Mouse (Mus musculus): ENCODE data around the gene As3mt. TPM values are rescaled to one million over a fixed set of nuclear protein-coding genes. Genes with fewer than 3 reads are reported as not detected.

Gene As3mt
- 10 to 100 TPM; 16.4 to 16.7 TPM for total RNA-seq (2021)
- long read RNA-seq, experiment 1, transcript As3mt-201 (11 exons, 1,736 nt), result major isoform, 12 of 20 reads
- long read RNA-seq, experiment 1, partial matches to known transcripts, result 1 of 20 reads
- long read RNA-seq, experiment 1, other reads (novel, unspliced or antisense), result 4 of 20 reads
- long read RNA-seq, experiment 2, transcript As3mt-201 (11 exons, 1,736 nt), result major isoform, 16 of 20 reads
- long read RNA-seq, experiment 2, partial matches to known transcripts, result 1 of 20 reads
- long read RNA-seq, experiment 2, other reads (novel, unspliced or antisense), result 1 of 20 reads

DNA sequence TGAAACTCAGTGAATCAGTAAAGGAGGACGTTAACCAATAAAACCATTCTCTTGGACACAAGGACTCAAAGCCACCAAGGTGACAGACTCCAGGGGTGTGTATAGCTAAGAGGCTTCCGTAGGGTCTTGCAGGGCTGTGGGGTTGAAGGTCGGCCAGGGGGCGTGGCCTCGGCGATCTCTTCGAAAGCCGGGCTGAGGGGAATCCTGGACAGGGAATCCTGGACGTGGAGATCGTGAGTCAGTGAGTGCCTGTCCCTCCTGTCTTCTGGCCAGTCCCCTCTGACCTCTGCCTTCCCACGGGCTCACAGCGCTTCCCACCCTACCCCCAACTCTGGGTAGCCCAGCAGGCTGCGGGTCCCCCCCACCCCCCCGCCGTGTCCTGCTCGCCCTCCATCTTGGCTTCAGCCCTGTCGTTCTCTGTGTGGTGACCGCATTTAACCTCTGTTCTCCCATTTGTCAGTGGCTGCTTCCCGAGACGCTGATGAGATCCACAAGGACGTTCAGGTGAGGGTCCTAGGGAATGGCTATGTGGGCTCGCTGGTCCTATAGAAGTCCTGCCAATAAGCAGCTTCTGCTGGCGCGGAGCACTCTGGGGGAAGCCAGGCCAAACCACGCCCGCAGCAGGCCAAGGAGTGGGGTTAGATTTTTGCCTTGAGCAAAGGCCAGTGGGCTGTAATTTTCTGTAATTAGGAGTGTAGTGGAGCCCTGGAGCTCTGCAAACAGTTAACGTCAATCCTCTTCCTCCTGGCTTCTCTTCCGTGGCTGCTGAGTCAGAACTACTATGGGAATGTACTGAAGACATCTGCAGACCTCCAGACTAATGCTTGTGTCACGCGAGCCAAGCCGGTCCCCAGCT, at the start of gene As3mt:
As3mt (plus strand) TSS at position 163 of the 856 bp plus-strand sequence.
- peak in 1 of 2 experiments; percentile 25 for DNase-seq (ENCODE audit: low spot score in 2 of 2)

DNA sequence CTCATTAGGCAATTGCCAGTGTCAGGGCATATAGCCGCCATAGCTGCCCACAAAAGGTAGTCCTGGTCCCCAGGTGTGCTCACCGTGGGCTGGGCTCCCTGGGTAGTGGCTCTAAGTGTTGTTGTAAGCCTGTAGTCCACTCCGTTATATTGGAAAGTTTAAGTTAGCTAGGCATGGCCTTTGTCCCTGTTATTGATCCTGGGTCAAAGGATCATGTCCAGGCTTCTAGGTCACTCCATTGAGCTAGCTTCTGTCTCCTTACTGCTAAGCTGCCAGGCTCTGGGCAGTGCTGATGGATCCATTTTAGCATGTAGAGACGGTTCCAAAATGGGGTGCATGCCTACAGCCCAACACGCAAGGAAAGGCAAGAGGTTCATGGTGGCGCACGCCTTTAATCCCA, 48.9 kb upstream of the As3mt start:
- DNase-seq (ENCODE audit: low spot score in 2 of 2), result no peak

DNA sequence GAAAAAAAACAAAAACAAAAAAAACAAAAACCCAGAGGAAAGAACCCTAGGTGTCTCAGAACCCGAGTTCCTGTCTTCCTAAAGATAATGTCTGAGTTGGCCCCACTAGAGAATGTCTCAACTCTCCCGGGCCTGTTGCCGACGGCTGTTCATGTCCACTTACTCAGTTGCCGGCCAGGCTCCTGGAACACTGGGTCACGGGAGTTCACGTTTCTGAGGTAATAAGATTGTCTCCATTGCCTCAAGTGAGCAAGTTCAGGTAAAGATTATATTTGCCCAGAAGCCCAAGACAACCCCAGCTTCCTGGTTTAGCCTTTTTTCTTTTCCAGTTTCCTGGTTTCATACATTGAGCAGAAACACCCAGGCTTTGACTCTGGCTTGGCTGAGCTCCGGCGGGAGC, 48.4 kb upstream of the As3mt start:
- no peak for DNase-seq (ENCODE audit: low spot score in 2 of 2)

DNA sequence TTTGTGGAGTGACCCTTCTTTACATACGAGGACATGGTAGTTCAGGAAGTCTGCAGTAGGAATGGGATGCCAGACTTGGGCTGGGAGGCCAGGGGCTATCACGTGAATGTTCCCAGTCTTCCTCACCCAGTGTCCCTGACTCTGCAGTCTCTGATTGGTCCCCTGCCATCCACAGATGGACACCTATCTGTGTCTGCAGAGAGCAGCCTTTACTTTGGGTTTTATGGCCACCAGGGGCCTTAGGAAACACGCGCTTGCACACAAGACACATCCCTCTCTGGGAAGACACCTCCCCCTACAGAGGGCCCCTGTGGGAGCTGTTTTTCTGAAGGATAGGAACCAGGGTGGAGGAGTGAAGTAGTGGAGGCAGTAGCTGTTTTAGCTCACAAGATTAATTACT, 45.7 kb upstream of the As3mt start:
- no peak for DNase-seq (ENCODE audit: low spot score in 2 of 2)

DNA sequence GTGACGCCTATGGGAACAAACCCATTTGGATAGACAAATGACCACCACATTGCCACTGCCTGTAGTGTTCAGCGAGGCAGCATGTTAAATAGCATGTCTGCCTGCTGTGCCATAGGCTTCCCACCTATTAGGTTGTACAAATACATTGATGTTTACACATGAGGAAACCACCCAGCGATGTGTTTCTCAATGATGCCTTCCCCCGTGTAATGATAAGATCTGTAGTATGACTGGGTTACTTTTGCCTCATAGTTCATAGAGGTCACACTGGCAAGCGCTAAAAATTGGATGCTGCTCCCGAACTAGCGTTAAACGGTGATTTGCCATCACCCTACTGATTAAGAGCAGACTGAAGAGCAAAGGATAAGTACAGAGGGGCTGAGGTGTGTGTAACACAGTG, 45.0 kb upstream of the As3mt start:
- no peak for DNase-seq (ENCODE audit: low spot score in 2 of 2)

DNA sequence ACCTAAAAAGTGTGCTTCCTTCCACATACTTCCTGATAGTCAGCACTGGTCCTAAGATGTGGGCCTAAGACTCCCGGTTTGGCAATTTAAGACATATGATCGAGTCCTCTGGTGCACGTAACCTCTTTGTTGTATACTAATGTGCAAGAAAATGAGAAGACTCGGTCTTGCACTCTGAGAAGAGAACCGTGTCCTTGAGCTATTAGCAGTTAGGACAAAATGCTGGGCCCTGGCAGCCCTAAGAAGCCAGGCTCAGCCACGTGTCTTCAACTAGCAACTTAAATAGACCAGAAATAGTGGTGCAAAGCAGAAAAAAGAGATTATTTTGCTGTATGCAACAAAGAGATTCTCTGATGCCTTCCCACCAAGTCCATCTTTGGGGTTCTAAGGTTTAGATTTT, 44.5 kb upstream of the As3mt start:
- DNase-seq (ENCODE audit: low spot score in 2 of 2), result no peak

DNA sequence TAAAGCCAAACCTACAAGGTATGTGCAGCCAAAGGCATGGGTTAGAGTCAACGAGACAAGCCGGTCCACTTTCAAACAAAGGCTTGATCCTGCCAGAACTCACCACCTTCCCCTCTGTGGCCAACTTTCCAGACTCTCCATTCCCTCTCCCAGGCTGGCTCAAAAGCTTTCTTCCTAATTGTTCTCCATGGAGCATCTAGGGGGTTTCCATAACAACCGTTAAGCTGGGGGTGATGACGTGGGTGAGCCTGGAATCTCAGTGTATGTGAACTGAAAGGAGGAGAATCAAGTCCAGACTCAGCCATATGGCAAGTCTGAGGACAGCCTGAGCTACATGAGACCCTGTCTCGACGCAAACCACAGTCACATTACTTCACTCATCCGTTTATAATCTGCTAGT, 41.8 kb upstream of the As3mt start:
- no peak for DNase-seq (ENCODE audit: low spot score in 2 of 2)

DNA sequence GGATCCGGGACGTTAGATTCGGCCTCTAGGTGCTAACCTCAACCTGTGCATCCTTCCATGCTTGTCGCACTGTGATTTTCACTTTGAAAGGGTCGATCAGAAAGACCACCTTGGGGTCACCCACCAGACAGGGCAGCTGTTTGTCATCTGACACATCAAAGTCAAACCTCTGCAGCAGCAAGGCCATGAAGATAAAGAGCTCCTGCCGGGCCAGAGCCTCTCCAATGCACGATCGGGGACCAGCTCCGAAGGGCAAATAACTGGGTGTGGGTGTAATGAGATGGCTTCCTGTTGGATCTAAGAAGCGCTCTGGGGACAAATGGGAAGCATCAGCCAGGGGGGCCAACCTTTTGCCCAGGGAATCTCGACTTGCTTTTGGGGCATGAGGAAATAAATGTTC, 40.0 kb upstream of the As3mt start:
- DNase-seq (ENCODE audit: low spot score in 2 of 2), result no peak

DNA sequence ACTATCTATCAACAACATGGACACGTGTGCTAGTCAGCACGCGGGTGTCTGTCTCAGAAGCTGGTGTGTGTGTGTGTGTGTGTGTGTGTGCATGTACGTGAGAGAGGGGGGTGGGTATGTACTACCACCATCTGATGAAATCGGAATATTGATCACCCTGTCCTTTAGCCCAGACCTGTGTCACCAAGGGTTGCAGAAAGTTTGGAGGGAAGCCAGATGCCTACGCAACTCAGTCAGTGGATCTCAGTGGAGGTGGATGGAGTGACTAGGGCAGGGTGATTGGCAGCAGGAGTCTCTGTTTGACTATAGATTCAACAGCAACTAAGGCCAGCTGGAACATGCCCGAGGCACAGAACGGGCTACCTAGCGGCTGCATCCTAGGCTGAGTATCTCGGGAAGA, 39.0 kb upstream of the As3mt start:
- no peak for DNase-seq (ENCODE audit: low spot score in 2 of 2)

DNA sequence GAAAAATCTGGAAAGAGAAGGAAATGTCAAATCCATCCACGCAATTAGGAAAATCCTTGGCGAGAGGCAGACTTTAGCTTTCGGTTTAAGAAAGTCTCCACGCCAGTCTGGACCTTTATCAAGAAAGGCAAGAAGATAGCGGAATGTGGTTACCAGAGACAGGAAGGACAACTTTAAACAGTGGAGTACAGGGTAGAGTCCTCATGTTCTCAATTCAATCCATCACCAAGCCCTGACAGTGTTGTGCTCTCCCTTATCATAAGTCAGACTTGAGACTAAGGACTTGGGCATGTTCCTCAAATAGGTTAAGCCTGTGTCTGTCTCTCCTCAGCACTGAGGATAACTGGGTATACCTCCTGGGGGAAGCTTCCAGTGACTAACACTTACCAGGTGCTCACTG, 37.5 kb upstream of the As3mt start:
- DNase-seq (ENCODE audit: low spot score in 2 of 2), result no peak

DNA sequence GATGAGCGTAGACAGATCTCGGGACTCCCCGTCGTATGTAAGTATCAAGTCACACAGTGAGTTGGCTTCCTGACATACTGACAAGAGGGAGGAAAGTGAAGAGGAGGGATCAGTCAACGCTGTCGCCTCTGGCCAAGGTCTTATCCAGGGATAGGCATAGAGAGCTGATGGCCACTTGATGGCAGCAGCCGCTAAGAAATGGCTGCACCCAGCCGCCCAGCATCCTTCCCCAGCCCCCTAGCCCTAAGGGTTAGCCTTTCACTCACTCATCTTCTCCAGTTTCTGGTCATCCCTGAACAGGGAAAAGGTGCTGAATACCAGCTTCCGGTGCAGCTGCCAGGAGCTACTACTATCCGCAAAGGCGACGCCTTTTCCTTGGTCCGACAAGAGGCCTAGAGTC, 36.6 kb upstream of the As3mt start:
- DNase-seq (ENCODE audit: low spot score in 2 of 2), result peak; percentile 50 to 59

DNA sequence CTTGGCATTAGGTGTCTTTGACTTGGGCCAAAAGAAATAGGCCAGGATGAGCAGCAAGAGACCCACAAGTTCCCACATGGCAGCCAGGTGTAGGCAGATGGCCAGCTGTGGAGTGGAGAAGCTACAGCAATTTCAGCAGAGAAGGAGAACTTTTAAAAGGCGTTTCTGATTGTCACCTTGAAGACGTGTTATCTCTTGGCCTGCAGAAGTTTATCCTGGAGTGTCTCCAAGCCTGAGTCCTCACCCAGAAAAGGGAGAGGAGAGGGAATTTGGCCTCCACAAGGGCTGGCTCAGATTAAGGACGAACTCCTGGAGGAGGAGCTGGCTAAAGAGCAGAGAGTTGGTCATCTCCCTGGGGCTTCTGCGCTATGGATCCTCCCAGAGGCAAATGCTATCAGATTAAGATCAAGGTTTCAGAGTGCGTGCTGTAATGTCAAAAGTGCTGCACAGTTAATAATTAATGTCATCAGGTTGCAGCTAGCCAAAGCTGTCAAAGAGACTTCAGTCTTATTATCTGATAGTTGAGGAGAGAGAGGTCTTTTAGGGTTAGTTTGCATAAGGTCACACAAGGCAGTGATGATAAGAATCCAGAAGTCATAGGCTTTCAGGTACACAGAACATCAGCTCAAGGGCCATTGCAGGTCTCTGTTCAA, 34.4 kb upstream of the As3mt start, which contains the start of gene Cyp17a1:
Cyp17a1 (minus strand) TSS at position 407 of the 653 bp plus-strand sequence.
- DNase-seq (ENCODE audit: low spot score in 2 of 2), result no peak

DNA sequence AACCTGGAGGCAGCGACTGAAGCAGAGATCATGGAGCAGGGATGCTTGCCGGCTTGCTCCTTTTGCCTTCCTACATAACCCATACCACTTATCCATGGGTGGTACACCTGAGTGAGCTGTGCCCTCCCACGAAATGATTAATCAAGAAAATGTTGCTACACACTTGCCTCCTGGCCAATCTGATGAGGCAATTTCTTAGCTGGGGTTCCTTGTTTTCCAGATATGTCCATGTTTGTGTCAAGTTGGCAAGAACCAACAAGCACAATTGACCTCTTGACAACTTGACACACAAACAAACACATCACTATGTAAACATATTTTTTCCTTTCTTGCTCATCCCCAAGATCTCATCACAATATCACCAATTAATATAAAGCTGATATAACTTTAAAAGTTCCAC, 31.6 kb upstream of the As3mt start:
- no peak for DNase-seq (ENCODE audit: low spot score in 2 of 2)

DNA sequence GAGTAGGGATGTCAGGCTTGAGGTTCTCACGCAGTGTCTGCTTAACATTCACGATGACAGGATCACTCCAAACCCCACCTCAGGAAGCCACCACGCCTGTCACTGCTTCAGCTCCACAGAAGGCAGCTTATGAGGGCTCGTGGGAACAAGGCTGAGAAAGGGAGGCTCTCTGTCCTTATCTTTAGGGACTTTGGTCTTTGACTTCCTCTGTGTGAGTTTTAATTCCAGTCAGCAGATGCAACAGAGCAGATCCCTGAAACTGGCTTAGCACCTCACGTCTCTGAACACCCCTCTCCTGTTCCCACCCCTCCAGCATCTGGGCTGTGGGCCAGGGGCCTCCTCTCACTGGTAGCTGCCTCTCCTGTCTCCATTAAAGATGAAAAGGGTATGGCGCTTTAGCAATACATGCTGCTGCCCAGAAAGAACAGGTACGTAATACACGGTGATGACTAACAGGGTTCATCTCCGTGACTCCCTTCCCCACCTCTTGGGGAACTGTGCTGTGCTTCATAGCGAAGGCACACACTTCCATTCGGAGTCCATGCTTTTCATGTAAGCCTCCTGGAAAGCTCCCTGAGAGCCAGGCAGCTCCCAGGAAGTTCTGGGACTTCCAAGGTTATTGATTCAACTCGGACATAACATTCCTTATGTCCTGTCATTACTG, 27.4 kb upstream of the As3mt start:
- no peak for DNase-seq (ENCODE audit: low spot score in 2 of 2)

DNA sequence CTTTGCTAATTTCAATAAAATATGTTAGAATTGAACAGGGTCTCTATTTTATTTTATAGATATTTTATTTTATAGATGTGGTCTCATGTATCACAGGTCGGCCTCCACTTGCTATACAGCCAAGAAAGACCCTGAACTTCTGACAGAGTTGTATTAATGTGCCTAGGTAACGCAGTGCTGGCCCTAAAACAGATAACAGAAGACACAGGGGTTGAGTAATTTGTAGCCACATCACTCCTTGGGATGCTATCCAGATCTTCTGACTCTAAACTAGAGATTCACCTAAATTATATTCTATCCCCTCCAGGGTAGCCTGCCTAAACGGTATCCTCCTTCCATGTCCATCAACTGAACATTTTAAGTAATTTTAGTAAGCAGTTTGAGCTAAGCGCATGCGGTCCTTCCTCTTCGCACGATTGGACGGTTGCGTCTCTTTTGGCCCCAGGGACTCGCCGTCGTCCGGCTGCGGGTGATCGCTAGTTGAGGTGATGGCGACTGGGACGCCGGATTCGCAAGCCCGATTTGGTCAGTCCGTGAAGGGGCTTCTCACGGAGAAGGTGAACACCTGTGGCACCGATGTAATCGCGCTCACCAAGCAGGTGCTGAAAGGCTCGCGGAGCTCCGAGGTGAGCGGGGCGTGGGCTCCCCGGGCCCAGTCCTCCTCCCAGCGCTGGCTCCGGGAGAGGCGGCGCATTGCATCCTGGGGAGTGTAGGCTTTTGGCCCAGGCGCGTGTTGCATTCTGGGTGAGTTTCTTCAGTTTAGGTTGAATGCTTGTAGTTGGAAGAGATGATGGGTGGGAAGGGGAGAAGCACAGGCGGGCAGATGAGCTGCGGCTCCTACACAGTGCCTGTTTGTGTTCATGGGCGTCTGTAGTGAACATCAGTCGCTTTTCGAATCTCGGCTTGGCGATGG, 17.5 kb upstream of the As3mt start, which contains the start of gene Borcs7:
Borcs7 (plus strand) TSS at position 447 of the 913 bp plus-strand sequence.
- peak; percentile 88 to 92 for DNase-seq (ENCODE audit: low spot score in 2 of 2)

DNA sequence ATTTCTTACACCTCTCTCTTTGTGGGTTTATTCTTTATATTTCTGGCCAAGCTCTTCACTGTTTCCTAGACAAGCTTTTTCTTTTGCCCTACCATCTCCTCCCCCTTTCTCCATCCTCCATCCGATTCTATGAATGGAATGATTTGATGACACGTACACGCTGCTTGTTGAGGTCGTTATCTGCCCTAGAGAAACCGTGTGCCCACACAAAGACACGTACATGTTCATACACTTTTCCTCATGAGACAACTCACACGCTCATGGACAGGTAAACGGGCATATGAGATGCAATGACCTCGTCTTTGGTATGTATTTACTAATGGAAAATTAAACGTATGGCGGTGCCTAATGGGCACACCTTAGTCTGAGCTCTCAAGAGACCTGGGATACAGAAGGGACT, 16.9 kb upstream of the As3mt start:
- DNase-seq (ENCODE audit: low spot score in 2 of 2), result no peak

DNA sequence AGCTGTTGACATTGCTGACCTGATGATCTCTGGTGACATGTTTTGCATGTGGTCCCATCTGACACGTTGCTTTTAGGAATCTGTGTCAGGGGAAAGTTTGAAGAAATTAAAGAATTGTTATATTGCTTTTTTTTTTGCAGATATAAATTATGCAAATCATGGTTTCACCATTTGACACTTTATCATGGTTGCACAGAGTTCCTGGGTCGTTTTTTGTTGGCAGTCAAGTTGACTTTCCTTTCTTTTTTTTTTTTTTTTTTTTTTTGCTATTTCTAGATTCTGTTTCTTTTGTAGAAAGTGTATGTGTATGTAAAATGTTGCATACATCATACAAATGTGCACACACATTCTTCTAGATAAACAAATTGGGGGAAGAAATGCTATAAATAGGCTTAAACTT, 16.2 kb upstream of the As3mt start:
- no peak for DNase-seq (ENCODE audit: low spot score in 2 of 2)

DNA sequence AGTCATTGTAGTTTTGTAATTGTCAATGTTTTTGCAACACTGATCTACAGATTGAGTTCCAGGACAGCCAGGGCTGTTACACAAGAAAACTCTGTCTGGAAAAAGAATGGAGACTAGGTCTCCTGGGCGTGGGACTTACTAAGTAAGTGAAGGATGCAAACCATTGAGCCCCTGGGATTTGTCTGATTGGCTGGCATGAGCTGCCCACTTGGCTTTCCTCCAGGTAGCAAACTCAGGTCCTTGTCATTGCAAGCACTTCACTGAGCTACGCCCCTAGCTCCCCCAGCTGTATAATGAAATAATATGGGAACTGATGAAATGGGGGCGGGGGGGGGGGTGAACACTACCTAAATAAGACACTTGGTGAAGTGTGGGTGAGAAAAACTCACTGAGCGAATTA, 14.1 kb upstream of the As3mt start:
- no peak for DNase-seq (ENCODE audit: low spot score in 2 of 2)

DNA sequence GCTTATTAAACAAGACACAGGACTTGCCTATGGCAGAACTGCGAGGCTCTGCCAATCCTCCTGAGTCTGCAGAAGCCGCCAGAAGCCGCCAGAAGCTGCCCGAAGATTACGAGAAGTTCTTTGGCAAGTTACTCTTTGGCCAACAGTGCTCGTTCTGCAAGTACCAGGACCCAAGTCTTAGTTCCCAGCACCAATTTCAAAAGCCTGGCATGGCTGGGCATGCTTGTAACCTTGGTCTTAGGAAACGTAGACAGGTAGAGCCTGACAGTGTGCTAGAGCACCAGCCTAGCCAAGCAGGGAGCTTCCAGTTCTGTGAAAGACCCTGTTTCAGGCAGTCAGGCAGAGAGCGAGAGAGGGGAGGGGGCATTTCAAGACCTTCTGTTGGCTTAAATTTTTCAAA, 10.8 kb upstream of the As3mt start:
- DNase-seq (ENCODE audit: low spot score in 2 of 2), result no peak

DNA sequence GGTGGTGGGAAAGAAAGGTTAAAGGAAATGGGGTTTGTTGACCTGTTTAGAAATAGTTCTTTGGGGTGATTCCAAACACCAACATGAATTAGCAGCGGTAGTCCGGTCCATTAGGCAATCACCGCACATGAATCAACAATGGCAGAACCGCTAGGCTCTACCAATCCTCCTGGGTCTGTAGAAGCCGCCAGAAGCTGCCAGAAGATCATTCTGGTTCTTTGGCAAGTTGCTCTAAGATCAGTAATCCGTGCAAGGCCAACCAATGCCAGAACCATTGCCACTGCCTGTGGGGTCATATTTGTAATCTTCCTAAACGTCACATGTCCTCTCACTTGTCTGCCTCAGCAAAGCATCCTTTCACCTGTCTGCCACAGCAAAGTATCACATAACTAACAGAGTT, 10.3 kb upstream of the As3mt start:
- no peak for DNase-seq (ENCODE audit: low spot score in 2 of 2)
